Mouse (Mus musculus): ENCODE measurements around the gene Dgkk. TPM values are rescaled to one million over a fixed set of nuclear protein-coding genes. Genes with fewer than 3 reads are reported as not detected.
"Not testable (repeated sequence)": the region's sequence is repeated elsewhere in the genome, so short reads cannot be mapped to it uniquely, and the experiment has no call there.

Dgkk gene
- polyA plus RNA-seq, 1 experiment from 2014 or later: 0.24 TPM

- Histone ChIP-seq H3K4me3 (replicated peaks) (no peak overlapping the region), H3K36me3 (no peaks in the 10 kb centered on the region), H3K9me3 (replicated peaks) (no peaks in the 10 kb centered on the region), H3K9ac (no peak overlapping the region), H3K4me1 (no peaks in the 10 kb centered on the region), H3K4me2 (replicated peaks) (no peak overlapping the region), H3K27me3 (no peaks in the 10 kb centered on the region), H3K27ac (replicated peaks) (no peak overlapping the region)
- no peak for ATAC-seq (ENCODE audit: insufficient number of reproducible peaks, low FRiP score, low TSS enrichment, low read depth)
- 91% methylated on average over 2 of the region's 2 CpGs for WGBS
Observed at GRCm38 (mm10) chrX:6911047-6911446, 131.9 kb downstream of the Dgkk start.

- no peaks in the 10 kb centered on the region for H3K9me3 ChIP-seq (replicated peaks)
- H3K27me3 ChIP-seq: no peaks in the 10 kb centered on the region
- H3K4me1 ChIP-seq: no peaks in the 10 kb centered on the region
- 52% methylated on average over 5 of the region's 5 CpGs for WGBS
- no peak overlapping the region for H3K27ac ChIP-seq (replicated peaks)
- H3K9ac ChIP-seq: no peak overlapping the region
- H3K36me3 ChIP-seq: no peaks in the 10 kb centered on the region
- no peak overlapping the region for H3K4me2 ChIP-seq (replicated peaks)
- H3K4me3 ChIP-seq (replicated peaks): no peak overlapping the region
- no peak for ATAC-seq (ENCODE audit: insufficient number of reproducible peaks, low FRiP score, low TSS enrichment, low read depth)
Observed at GRCm38 (mm10) chrX:6922165-6922564, 143.1 kb downstream of the Dgkk start.

- Histone ChIP-seq H3K4me2 (replicated peaks) (no peak overlapping the region), H3K9me3 (replicated peaks) (no peaks in the 10 kb centered on the region), H3K9ac (no peak overlapping the region), H3K4me3 (replicated peaks) (no peak overlapping the region), H3K27me3 (no peaks in the 10 kb centered on the region), H3K4me1 (no peaks in the 10 kb centered on the region), H3K36me3 (no peaks in the 10 kb centered on the region), H3K27ac (replicated peaks) (no peak overlapping the region)
- WGBS: 75% methylated on average over 4 of the region's 4 CpGs
- no peak for ATAC-seq (ENCODE audit: insufficient number of reproducible peaks, low FRiP score, low TSS enrichment, low read depth)
Observed at GRCm38 (mm10) chrX:6926224-6926623, 147.1 kb downstream of the Dgkk start.

GRCm38 (mm10) chrX:6968598-6968997 lies 189.5 kb downstream of the Dgkk start:
- no peak overlapping the region for H3K4me3 ChIP-seq (replicated peaks)
- no peaks in the 10 kb centered on the region for H3K9me3 ChIP-seq (replicated peaks)
- no peak overlapping the region for H3K9ac ChIP-seq
- H3K4me2 ChIP-seq (replicated peaks): no peak overlapping the region
- no peak overlapping the region for H3K27ac ChIP-seq (replicated peaks)
- H3K27me3 ChIP-seq: no peaks in the 10 kb centered on the region
- H3K4me1 ChIP-seq: no peaks in the 10 kb centered on the region
- no peaks in the 10 kb centered on the region for H3K36me3 ChIP-seq
- ATAC-seq (ENCODE audit: insufficient number of reproducible peaks, low FRiP score, low TSS enrichment, low read depth): no peak
- WGBS: 75% methylated on average over 3 of the region's 3 CpGs

GRCm38 (mm10) chrX:6971956-6972355 lies 192.8 kb downstream of the Dgkk start:
- WGBS: 44% methylated on average over 1 of the region's 1 CpGs
- Histone ChIP-seq H3K9me3 (replicated peaks) (no peaks in the 10 kb centered on the region), H3K9ac (no peak overlapping the region), H3K4me2 (replicated peaks) (no peak overlapping the region), H3K36me3 (no peaks in the 10 kb centered on the region), H3K27ac (replicated peaks) (no peak overlapping the region), H3K4me3 (replicated peaks) (no peak overlapping the region), H3K4me1 (no peaks in the 10 kb centered on the region), H3K27me3 (no peaks in the 10 kb centered on the region)
- ATAC-seq (ENCODE audit: insufficient number of reproducible peaks, low FRiP score, low TSS enrichment, low read depth): no peak

GRCm38 (mm10) chrX:6983916-6984315 lies 204.8 kb downstream of the Dgkk start:
- not testable (repeated sequence) for H3K27me3 ChIP-seq; H3K4me2 ChIP-seq (replicated peaks); H3K9me3 ChIP-seq (replicated peaks); H3K4me1 ChIP-seq; ATAC-seq (ENCODE audit: insufficient number of reproducible peaks, low FRiP score, low TSS enrichment, low read depth); H3K4me3 ChIP-seq (replicated peaks); H3K27ac ChIP-seq (replicated peaks); H3K36me3 ChIP-seq; H3K9ac ChIP-seq
- WGBS: 81% methylated on average over 4 of the region's 4 CpGs
